Mouse (Mus musculus) stomach, postnatal 0 days (tissue): ENCODE measurements at regions not wholly inside any gene's neighbourhood (a gene's known extent, or its start where the extent isn't known, plus 50 kb on each side); places are given as distances from the start of the nearest gene placed in this dataset.
A peak's percentile ranks its signal among the peaks of the same experiment; 100 is the strongest.

Experiments used
- ATAC-seq: fragments of 200-750 bp; cut with Nextera tagmentation; 2 replicates; pipeline ENCODE4 v1.8.0; 2017; ENCODE audit not compliant: low FRiP score, low TSS enrichment
- DNase-seq: peaks from one replicate; pipeline ENCODE4 v3.0.0-alpha.2; 2016; ENCODE audit warnings: low spot score
- H3K27ac ChIP-seq: fragments of 300-500 bp; sonication (generic); replicated peaks from 2 replicates; pipeline ENCODE4 v1.5.1; 2014; ENCODE audit warnings: mild to moderate bottlenecking, control low read depth
- H3K27me3 ChIP-seq: fragments of 300-500 bp; sonication (generic); 2 replicates; pipeline ENCODE4 v1.6.1; 2014; ENCODE audit warnings: low read length; ENCODE audit not compliant: control insufficient read depth, insufficient read depth
- H3K36me3 ChIP-seq: fragments of 300-500 bp; sonication (generic); 2 replicates; pipeline ENCODE4 v1.6.1; 2014; ENCODE audit warnings: low read length, mixed read lengths; ENCODE audit not compliant: control insufficient read depth, insufficient read depth
- H3K4me1 ChIP-seq: fragments of 300-500 bp; sonication (generic); replicated peaks from 2 replicates; pipeline ENCODE4 v1.6.1; 2014; ENCODE audit warnings: antibody characterized with exemption; ENCODE audit not compliant: control insufficient read depth, insufficient read depth
- H3K4me2 ChIP-seq: fragments of 300-500 bp; sonication (generic); replicated peaks from 2 replicates; pipeline ENCODE4 v1.6.1; 2014; ENCODE audit warnings: low read depth, mild to moderate bottlenecking, control low read depth, moderate library complexity
- H3K4me3 ChIP-seq: fragments of 300-500 bp; sonication (generic); 2 replicates; pipeline ENCODE4 v1.5.1; 2014; ENCODE audit warnings: low read depth, low read length, control low read depth
- H3K9ac ChIP-seq: fragments of 300-500 bp; sonication (generic); 2 replicates; pipeline ENCODE4 v1.6.1; 2014; ENCODE audit warnings: mild to moderate bottlenecking, low read length, control low read depth, mixed read lengths
- H3K9me3 ChIP-seq: fragments of 300-500 bp; sonication (generic); 2 replicates; pipeline ENCODE4 v1.6.1; 2016; ENCODE audit warnings: low read length; ENCODE audit not compliant: control insufficient read depth
- CTCF ChIP-seq: IDR thresholded peaks from 2 replicates; pipeline ENCODE4 v1.5.1; 2016; ENCODE audit warnings: antibody characterized with exemption, low read depth, mild to moderate bottlenecking, moderate library complexity
- EP300 ChIP-seq: optimal IDR thresholded peaks from 2 replicates; pipeline ENCODE3; 2016; ENCODE audit warnings: antibody characterized with exemption
- WGBS: fragments of 180-500 bp; shearing (Covaris S2); extraction: QIAGEN DNeasy Blood & Tissue Kit; methylation state at CpG from one replicate; pipeline ENCODE4 v1.1.7; 2014; 5-methylcytosine and 5-hydroxymethylcytosine counted together

- no peaks in the 10 kb centered on the region for H3K9me3 ChIP-seq
- H3K4me3 ChIP-seq, result no peak overlapping the region
- TF ChIP-seq EP300 (no peak), CTCF (no peak)
- no peaks in the 10 kb centered on the region for H3K36me3 ChIP-seq
- no peaks in the 10 kb centered on the region for H3K27me3 ChIP-seq
- 75% methylated on average over 3 of the region's 3 CpGs for WGBS
- no peak overlapping the region for H3K4me2 ChIP-seq
- ATAC-seq (no peak), DNase-seq (no peak)
- no peak overlapping the region for H3K27ac ChIP-seq
- no peaks in the 10 kb centered on the region for H3K4me1 ChIP-seq
- no peak overlapping the region for H3K9ac ChIP-seq
Observed at GRCm38 (mm10) chr3:123972367-123972766, 281.7 kb upstream of the Ndst3 start.

GRCm38 (mm10) chr3:123973806-123974576 lies 283.3 kb upstream of the Ndst3 start:
- no peak overlapping the region for H3K4me3 ChIP-seq
- H3K36me3 ChIP-seq, result no peaks in the 10 kb centered on the region
- no peak overlapping the region for H3K4me2 ChIP-seq
- no peak for ATAC-seq
- no peaks in the 10 kb centered on the region for H3K4me1 ChIP-seq
- no peak overlapping the region for H3K27ac ChIP-seq
- H3K9ac ChIP-seq, result no peak overlapping the region
- no peak for DNase-seq
- H3K9me3 ChIP-seq, result no peaks in the 10 kb centered on the region
- no peaks in the 10 kb centered on the region for H3K27me3 ChIP-seq
- WGBS, result 57% methylated on average over 16 of the region's 16 CpGs
- TF ChIP-seq EP300 (no peak), CTCF (no peak)

- no peak overlapping the region for H3K4me2 ChIP-seq
- no peak for DNase-seq
- H3K9ac ChIP-seq, result no peak overlapping the region
- H3K9me3 ChIP-seq, result no peaks in the 10 kb centered on the region
- H3K4me3 ChIP-seq, result no peak overlapping the region
- H3K4me1 ChIP-seq, result no peaks in the 10 kb centered on the region
- H3K27ac ChIP-seq, result no peak overlapping the region
- H3K27me3 ChIP-seq, result no peaks in the 10 kb centered on the region
- WGBS, result 69% methylated on average over 3 of the region's 3 CpGs
- no peaks in the 10 kb centered on the region for H3K36me3 ChIP-seq
- ATAC-seq, result no peak
- TF ChIP-seq EP300 (no peak), CTCF (no peak)
Observed at GRCm38 (mm10) chr3:123976475-123976874, 285.8 kb upstream of the Ndst3 start.

- H3K27ac ChIP-seq, result no peak overlapping the region
- 70% methylated on average over 4 of the region's 4 CpGs for WGBS
Observed at GRCm38 (mm10) chr3:123977168-123977567, 286.5 kb upstream of the Ndst3 start.

GRCm38 (mm10) chr3:123983045-123983444 lies 292.4 kb upstream of the Ndst3 start:
- Histone ChIP-seq H3K9me3 (no peaks in the 10 kb centered on the region), H3K4me2 (no peak overlapping the region), H3K4me3 (no peak overlapping the region), H3K27me3 (no peaks in the 10 kb centered on the region), H3K27ac (no peak overlapping the region), H3K4me1 (no peaks in the 10 kb centered on the region), H3K36me3 (no peaks in the 10 kb centered on the region), H3K9ac (no peak overlapping the region)
- no peak for TF ChIP-seq EP300
- no peak for TF ChIP-seq CTCF
- DNase-seq, result no peak
- ATAC-seq, result no peak

More at GRCm38 (mm10) chr3:123977168-123977567, 286.5 kb upstream of the Ndst3 start:
- DNase-seq (no peak), ATAC-seq (no peak)
- Histone ChIP-seq H3K36me3 (no peaks in the 10 kb centered on the region), H3K9me3 (no peaks in the 10 kb centered on the region), H3K4me1 (no peaks in the 10 kb centered on the region), H3K4me2 (no peak overlapping the region), H3K27me3 (no peaks in the 10 kb centered on the region), H3K9ac (no peak overlapping the region), H3K4me3 (no peak overlapping the region)
- TF ChIP-seq EP300 (no peak), CTCF (no peak)

DNA sequence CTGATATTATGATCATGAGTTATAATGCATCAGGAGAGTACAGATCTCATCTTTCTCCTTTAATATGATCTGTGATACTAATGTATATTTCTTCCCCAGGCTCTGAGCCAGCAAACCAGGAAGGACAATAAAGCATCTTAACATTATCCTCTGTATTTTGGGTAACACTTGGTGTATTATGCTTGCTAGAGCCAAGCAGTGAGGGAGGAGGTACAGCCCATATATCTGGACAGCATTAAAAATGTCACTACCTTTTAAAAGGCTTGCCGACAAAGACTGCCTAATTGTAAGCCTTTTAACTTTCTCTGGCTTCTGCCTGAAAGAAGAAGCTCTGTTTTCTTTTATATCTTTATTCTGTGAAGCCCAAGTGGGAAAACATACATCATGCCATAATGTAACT lies 292.9 kb upstream of the Ndst3 start:
- Histone ChIP-seq H3K4me3 (no peak overlapping the region), H3K9ac (no peak overlapping the region), H3K27ac (no peak overlapping the region), H3K36me3 (no peaks in the 10 kb centered on the region), H3K4me2 (peak overlapping the region; percentile 41; the same call in 1 of the 2 replicates), H3K4me1 (no peaks in the 10 kb centered on the region), H3K27me3 (no peaks in the 10 kb centered on the region), H3K9me3 (no peaks in the 10 kb centered on the region)
- 33% methylated on average over 1 of the region's 1 CpGs for WGBS
- no peak for DNase-seq
- TF ChIP-seq EP300, result no peak
- no peak for TF ChIP-seq CTCF
- no peak for ATAC-seq
